In the genomic region with DNA sequence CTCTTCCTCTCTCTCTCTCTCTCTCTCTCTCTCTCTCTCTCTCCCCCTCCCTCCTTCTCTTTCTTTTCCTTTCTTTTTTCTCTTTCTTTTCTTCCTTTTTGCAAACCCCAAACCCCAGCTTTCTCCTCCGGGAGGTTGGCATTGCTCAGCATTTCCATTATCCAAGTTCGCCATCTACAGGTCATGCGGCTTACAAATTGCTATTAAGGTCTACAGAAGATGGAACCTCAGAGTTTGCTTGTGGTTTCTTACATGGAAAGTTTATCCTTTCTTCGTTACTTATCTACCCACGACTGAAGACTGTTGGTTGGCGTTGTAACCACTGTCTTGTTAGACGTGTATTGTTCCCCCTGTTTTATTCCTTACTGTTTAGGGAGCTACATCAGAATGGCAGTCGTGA, we compare ENCODE assay signal across 1 mouse cellular context.
TF ChIP-seq lines count a peak whose summit lies in the region.

No protein-coding gene starts in this region.

TF ChIP-seq in MEL, 35 proteins besides CTCF, POLR2A, EP300 and RAD21:
- TF ChIP-seq MEF2A (IDR thresholded peaks at IDR 0.05; ENCODE audit: extremely low read depth, insufficient replicate concordance, low read depth, low read length, poor library complexity, severe bottlenecking): peak; percentile 65; the same call in 1 of the 2 replicates
- TF ChIP-seq HCFC1 (IDR thresholded peaks at IDR 0.05; ENCODE audit: low read depth, low read length): 0 out of 2 replicates have a peak, but pooled peaks have one; percentile 29
- TF ChIP-seq TCF12 (IDR thresholded peaks at IDR 0.05; ENCODE audit: low read depth, low read length): peak; percentile 64
- TF ChIP-seq RCOR1 (IDR thresholded peaks at IDR 0.05; ENCODE audit: low read depth, low read length): peak; percentile 84
- TF ChIP-seq UBTF (IDR thresholded peaks at IDR 0.05; ENCODE audit: borderline replicate concordance, insufficient read depth, low read depth, low read length): no peak
- TF ChIP-seq MYB (IDR thresholded peaks at IDR 0.05; ENCODE audit: low read depth, low read length): peak; percentile 81
- TF ChIP-seq MXI1 (IDR thresholded peaks at IDR 0.05; ENCODE audit: low read depth, low read length): peak; percentile 65
- TF ChIP-seq GATA1 (IDR thresholded peaks at IDR 0.05; ENCODE audit: low read depth, low read length): peak; percentile 72
- TF ChIP-seq ZC3H11A (IDR thresholded peaks at IDR 0.05; ENCODE audit: low read depth, low read length): peak; percentile 56
- no peak for TF ChIP-seq USF2 (IDR thresholded peaks at IDR 0.05; ENCODE audit: borderline replicate concordance in 1 of 2, insufficient read depth in 1 of 2, low read depth in 1 of 2, low read length in 2 of 2)
- TF ChIP-seq MAFK (IDR thresholded peaks at IDR 0.05; ENCODE audit: borderline replicate concordance, low read depth, low read length): 0 out of 2 replicates have a peak, but pooled peaks have one; percentile 55
- TF ChIP-seq ZMIZ1 (IDR thresholded peaks at IDR 0.05; ENCODE audit: low read depth, low read length): 0 out of 2 replicates have a peak, but pooled peaks have one; percentile 26
- TF ChIP-seq BHLHE40 (IDR thresholded peaks at IDR 0.05; ENCODE audit: borderline replicate concordance, low read depth, low read length): peak; percentile 37; the same call in 1 of the 2 replicates
- TF ChIP-seq NRF1 (IDR thresholded peaks at IDR 0.05; ENCODE audit: insufficient read depth, low read depth, low read length, poor library complexity, severe bottlenecking): no peak
- TF ChIP-seq MAZ (IDR thresholded peaks at IDR 0.05; ENCODE audit: low read depth, low read length): no peak
- TF ChIP-seq MYC (IDR thresholded peaks at IDR 0.05; ENCODE audit: low read depth, low read length): peak; percentile 57; the same call in 1 of the 2 replicates
- TF ChIP-seq ETS1 (IDR thresholded peaks at IDR 0.05; ENCODE audit: low read depth, low read length): peak; percentile 79
- peak; percentile 60 for TF ChIP-seq SMC3 (IDR thresholded peaks at IDR 0.05; ENCODE audit: low read depth, low read length)
